Mouse (Mus musculus) splenic B cell, adult 2 months (primary cell): ENCODE measurements around the gene Gtse1.
"Not testable (repeated sequence)": the region's sequence is repeated elsewhere in the genome, so short reads cannot be mapped to it uniquely, and the experiment has no call there.

Source experiments
- DNase-seq: peaks from one replicate; pipeline ENCODE4 v3.0.0-alpha.2; 2011; ENCODE audit warnings: low read depth, low spot score
- H3K27me3 ChIP-seq: 2 replicates; pipeline ENCODE4 v1.6.1; 2012; ENCODE audit warnings: mild to moderate bottlenecking, low read length, moderate library complexity, mixed read lengths; ENCODE audit not compliant: control insufficient read depth, poor library complexity, insufficient read depth, severe bottlenecking
- H3K36me3 ChIP-seq: 2 replicates; pipeline ENCODE4 v1.6.1; 2012; ENCODE audit warnings: mild to moderate bottlenecking, low read length, moderate library complexity, mixed read lengths; ENCODE audit not compliant: control insufficient read depth, poor library complexity, insufficient read depth, severe bottlenecking

Gtse1 gene

DNA sequence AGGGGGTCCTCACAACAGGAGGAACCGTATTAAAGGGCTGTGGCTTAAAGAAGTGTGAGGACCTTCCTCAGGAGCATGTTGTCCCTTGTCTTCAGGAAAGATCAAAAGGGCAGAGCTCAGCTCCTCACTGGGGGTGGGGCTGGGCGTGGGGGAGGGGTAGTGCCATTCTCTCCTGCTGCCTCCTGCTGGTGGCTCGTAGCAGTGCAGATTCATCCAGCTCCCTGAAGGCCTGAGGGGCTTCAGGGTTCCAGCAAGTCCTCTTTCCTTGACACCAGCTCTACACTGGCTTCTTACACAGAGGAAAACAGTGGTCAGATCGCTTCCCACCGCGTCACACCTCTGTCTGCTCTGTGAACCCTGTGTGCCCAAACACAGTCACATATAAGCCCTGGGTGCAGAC lies 18.6 kb upstream of the Gtse1 start:
- peaks cover 5% of the 10 kb centered on the region for H3K36me3 ChIP-seq
- peak; percentile 43 for DNase-seq
- H3K27me3 ChIP-seq, result no peaks in the 10 kb centered on the region

DNA sequence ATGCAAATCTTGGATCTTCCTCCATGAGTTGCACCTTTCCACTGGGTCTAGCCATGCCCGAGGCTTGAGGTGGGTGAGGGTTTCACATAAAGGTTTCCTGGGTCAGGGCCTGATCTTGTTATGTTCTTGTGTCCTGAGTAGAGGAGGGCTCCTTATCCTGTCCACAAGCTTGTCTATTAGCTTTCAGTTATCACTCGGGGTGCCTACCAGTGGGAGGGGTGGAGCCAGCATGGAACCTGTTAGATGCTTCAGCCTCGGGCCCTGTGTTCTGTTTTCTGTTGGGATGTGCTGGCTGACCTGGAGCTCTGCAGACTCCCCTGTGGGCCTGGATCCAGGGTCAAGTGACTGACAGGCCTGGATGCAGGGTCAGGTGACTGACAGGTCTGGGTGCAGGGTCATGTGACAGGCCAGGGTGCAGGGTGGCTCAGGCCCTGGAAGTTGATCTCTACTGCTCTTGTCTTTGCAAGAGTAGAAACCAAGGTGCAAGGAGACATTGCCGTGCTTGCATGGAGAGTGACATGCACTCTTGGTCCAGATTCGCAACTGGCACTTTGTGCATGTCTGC lies 17.7 kb upstream of the Gtse1 start:
- peaks cover 4% of the 10 kb centered on the region for H3K36me3 ChIP-seq
- DNase-seq, result no peak
- H3K27me3 ChIP-seq, result no peaks in the 10 kb centered on the region

DNA sequence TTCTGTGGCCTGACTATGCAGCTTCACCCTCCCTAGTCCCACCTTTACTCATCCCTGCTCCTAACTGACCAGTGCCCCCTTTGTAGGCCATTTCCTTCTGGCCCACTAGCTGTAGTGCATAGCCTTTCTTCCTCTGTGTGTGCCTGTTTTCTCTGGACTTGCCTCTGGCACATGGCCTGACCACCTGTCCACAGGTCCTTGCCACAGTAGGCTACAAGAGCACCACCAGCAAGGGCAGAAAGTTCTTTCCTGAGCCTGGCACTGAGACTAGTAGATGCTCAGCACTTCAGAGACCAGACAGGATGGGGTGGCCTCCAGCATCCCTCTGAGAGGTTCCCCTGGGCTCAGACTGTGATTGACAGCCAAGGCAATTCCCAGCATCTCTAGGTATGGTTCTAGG lies 14.5 kb upstream of the Gtse1 start:
- Histone ChIP-seq H3K36me3 (peaks cover 4% of the 10 kb centered on the region), H3K27me3 (no peaks in the 10 kb centered on the region)
- no peak for DNase-seq

DNA sequence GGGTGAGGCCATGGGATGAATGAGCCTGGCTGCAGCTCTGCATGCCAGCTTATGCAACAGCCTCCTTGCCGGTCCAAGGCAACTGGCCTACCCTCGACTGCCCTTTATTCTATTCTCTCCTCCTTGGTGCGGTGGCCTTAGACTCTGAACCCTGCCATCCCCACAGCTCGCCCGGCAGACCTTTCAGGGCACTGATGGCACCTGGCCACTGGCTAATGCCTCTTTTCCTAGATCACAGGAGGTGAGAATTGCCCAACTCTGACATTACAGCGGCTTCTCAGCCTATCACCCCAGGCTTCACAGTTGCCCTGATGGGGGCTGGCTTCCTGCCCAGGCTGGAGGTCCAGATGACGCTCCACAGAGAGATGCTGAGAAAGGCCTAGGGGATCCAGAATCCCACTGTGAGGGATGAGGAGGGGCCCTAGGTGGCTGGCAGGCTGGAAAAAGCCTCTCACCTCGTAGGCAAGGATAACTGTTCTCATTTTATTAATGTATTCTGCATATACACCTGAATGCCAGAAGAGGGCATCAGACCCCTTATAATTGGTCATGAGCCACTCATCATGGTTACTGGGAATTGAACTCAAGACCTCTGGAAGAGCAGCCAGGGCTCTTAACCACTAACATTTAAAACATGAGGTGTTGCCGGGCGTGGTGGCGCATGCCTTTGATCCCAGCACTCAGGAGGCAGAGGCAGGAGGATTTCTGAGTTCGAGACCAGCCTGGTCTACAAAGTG lies 7.7 kb upstream of the Gtse1 start:
- H3K27me3 ChIP-seq, result no peaks in the 10 kb centered on the region
- peak; percentile 25 for DNase-seq
- H3K36me3 ChIP-seq, result no peaks in the 10 kb centered on the region; the same call in 1 of the 2 replicates

DNA sequence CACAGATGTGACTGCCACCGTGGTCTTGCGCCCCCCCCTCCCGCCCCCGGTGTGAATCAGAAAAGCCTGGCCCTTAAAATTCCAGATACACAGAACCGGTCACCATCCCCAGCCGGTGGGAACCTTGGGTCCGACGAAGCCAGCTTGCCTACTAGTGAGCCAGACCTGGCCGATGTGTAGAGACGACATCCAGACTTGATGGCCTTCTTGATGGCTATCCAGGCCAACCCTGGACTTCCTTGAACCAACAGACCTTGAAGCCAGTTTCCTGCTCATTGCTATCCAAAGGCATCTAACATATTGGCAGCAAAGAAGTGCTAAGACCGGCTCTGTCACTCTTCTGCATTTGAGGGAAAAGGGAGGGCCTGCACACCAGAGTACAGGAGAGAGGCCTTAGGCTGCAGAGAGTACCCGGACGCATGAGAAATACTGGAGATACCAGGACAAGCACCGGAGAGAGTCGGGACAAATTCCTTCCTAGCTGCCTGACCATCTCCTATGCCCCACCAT lies 510 bp upstream of the Gtse1 start:
- DNase-seq, result no peak
- no peaks in the 10 kb centered on the region for H3K36me3 ChIP-seq

DNA sequence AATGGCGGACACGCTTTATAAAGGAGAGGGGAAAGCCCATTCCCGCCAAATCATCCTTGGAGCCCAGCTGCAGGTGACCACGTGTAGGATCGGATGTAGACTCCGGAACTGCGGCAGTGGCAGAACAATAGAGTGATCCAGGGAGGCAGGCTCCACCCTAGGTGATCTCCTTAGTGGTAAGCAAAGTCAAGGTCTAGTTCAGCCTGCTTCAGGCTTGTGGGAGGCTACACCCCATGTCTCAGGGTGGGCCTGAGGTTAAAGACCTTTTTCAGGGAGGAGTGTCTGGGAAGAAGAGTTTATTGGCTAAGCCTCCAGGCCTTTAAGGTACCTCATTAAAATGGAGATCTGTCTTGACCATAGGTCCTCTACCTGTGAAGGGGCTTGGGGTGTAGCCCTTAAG lies 6.4 kb downstream of the Gtse1 start:
- not testable (repeated sequence) for H3K27me3 ChIP-seq, H3K36me3 ChIP-seq, DNase-seq

More for the DNA sequence above, 510 bp upstream of the Gtse1 start:
- H3K27me3 ChIP-seq, result no peaks in the 10 kb centered on the region

DNA sequence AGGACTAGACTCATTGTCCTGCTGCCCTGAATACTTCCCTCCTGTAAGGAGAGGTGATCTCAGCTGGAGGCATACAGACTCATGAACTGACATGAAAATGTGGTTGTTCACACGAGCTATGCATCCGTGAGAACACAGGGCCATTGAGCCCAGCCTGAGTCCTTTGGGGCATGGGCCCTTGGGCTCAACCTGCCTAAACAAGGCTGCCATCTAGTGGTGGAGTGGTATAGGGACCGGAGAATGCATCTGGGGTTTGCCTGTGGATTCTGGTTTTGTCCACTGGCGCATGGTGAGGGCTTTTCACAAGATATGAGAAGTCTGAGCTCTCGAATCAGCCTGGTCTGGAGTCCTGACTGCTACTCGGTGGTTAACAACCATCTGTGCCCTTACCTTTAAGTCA lies 8.2 kb downstream of the Gtse1 start:
- DNase-seq, result peak; percentile 85
- Histone ChIP-seq H3K36me3 (0 out of 2 replicates have a peak, but pooled peaks cover 1% of the 10 kb centered on the region), H3K27me3 (no peaks in the 10 kb centered on the region)

DNA sequence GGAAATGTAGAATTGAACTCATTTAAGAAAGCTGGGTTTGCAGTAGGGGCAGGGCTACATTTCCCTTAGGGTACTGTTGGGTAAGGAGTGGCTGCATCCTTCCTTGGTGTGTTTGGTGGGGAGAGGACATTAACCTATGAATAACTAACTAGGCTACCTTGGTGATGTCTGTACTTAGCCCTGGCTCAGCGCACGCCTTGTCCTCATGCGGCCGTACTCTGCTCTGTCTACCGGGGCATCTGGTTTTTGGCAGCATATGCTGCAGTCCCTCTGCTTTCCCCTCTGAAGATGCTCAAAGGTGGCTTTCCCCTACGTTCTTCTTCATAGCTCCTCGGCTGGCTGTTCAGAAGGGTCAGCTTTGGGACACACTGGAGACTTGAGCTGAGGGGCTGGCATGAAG lies 17.8 kb downstream of the Gtse1 start:
- Histone ChIP-seq H3K36me3 (no peaks in the 10 kb centered on the region), H3K27me3 (no peaks in the 10 kb centered on the region)
- no peak for DNase-seq

DNA sequence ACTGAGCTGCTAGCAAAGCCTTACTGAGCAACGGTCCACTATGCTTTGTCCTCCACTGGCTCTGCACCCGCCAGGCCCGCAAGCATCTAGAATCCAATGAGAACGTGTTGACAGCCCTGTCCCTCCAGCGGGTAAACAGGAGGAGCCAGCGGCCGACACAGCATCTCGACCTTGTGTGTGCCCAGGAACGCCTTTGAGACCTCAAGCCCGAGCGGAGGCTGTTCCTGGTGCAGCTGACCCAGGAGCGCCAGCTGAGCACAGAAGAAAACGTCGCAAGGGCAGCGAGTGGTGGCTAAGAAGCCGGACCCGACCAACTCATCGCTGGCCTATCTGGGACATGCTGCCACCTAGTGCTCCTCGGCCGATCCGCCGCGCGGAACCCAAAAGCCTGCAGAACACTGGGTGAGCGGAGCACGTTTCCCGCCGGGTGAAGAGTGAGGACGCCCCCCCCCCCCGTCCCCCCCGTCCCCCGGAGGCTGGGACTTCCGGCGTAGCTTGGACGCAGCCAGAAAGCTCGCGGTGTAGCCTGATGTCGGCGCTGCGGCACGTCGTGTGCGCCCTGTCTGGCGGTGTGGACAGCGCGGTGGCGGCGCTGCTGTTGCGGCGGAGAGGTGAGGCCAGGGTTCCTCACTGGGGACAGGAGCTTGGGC lies 19.4 kb downstream of the Gtse1 start, which contains the start of gene Trmu:
Trmu (plus strand) TSS at position 465 of the 650 bp plus-strand sequence.
- Histone ChIP-seq H3K27me3 (no peaks in the 10 kb centered on the region), H3K36me3 (no peaks in the 10 kb centered on the region)
- DNase-seq, result peak; percentile 92

DNA sequence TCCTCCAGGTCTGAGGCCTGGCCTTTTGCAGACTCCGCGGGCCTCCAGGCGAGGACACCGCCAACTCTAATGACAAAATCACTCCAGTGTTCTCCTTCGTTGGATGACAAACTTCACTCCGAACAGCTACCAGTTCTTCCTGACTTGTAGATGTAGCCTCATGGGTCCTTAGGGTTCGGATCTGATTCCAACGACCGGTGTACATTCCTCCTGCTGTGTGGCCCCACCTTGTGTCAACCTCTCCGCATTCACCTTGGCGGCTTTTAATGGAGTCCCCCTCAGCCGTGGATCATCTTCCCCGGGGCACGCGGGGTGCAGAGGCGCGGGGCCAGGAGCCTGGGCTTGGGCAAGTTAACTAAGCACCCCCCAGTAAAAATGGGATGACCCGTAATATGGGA lies 20.0 kb downstream of the Gtse1 start:
- Histone ChIP-seq H3K36me3 (no peaks in the 10 kb centered on the region; the same call in 1 of the 2 replicates), H3K27me3 (no peaks in the 10 kb centered on the region)
- DNase-seq, result no peak

DNA sequence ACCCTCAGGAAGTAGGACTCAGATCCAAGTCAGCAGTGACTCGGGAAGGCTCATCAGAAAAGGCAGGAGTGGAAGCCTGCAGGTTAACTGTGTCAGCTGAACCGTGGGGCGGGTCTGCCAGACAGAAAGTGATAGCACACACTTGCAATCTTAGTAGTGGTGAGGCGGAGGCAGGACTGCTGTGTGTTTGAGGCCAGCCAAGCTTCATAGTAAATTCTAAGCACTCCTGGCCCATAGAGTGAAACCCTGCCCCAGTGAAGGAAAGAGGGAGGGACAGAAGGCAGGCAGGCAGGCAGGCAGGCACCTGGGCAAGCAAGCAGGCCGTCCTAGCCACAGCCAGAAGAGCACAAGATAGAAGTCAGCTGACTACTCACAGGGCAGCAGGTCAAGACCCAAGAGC lies 26.1 kb downstream of the Gtse1 start:
- H3K27me3 ChIP-seq, result no peaks in the 10 kb centered on the region
- peaks cover 2% of the 10 kb centered on the region for H3K36me3 ChIP-seq
- DNase-seq, result no peak

DNA sequence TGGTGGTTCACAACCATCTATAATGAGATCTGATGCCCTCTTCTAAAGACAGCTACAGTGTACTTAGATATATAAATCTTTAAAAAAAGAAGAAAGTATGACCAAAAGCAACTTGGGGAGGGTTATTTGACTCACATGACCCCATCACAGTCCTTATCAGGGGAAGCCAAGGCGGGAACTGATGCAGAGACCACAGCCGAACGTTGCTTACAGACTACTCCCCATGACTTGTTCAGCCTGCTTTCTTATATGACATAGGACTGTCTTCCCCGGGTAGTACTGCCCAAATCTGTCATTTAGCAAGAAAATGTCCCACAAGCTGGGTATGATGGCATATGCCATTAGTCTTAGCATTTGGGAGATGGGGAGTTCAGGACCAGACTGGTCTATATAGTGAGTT lies 29.7 kb downstream of the Gtse1 start:
- no peak for DNase-seq
- no peaks in the 10 kb centered on the region for H3K27me3 ChIP-seq
- H3K36me3 ChIP-seq, result peaks cover 5% of the 10 kb centered on the region

DNA sequence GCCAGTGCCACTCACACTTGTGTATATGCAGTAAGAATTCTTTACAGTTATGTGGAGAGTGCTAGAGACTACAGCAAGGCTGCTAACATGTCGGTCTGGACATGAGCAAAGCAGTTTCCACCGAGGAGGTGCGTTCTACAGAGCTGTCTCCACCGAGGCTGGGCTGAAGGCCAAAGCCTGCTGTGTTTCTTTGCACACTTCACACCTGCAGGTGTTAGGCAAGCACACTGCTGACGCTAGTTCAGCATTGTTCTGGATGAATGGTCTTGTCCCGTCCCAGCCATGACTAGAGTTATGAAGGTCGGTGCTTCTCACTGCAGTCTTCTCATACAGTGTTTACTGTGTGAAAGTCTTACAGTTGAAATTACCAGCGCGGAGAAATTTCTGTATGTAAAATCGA lies 32.4 kb downstream of the Gtse1 start:
- DNase-seq, result no peak
- Histone ChIP-seq H3K36me3 (peaks cover 5% of the 10 kb centered on the region), H3K27me3 (no peaks in the 10 kb centered on the region)

DNA sequence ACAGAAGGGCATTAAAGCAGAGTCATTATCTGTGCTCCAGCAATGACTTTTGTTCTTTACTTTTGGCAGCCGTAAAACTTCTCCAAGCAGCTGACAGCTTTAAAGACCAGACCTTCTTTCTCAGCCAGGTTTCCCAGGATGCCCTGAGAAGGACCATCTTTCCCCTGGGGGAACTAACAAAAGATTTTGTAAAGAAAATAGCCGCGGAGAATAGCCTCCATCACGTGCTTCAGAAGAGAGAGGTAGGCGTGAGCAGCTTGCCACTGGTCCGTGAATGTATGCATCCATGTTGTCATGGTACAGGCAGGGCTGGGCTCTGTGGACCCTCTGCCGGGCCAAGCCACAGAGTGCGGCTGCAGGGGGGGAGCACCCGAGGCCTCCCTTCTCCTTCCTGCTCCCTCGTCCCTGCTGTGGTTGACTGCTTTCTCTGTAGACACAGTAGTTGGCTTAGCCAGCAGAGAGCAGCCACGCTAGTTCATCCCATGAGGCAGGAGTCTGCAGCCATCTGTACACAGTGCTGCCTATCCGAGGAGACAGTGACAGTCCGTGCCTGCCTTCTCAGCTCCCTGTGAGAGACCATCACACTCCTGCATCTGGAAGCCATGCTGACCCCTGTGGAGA lies 33.1 kb downstream of the Gtse1 start:
- no peak for DNase-seq
- Histone ChIP-seq H3K36me3 (peaks cover 5% of the 10 kb centered on the region), H3K27me3 (no peaks in the 10 kb centered on the region)

DNA sequence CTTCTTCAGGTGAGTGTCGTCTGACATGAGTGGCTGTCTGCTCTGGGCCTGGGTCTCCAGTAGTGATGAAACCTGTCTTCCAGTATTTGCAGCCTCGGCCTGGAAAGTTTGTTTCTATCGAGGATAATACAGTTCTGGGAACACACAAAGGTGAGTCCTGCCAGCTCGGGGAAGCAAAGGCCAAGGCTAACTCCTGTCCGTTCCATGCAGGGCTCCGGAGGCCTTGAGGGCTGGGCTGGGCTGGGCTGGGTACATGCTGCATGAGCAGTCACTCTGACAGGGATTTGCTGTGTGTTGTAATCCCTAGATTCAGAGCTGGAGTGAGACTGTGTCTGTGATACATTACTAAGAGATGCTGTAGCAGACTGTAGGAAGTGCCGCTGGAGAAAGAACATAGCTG lies 34.3 kb downstream of the Gtse1 start:
- H3K27me3 ChIP-seq, result no peaks in the 10 kb centered on the region
- DNase-seq, result no peak
- peaks cover 3% of the 10 kb centered on the region for H3K36me3 ChIP-seq
